Mouse (Mus musculus): ENCODE measurements around the gene Krt15.

The Krt15 gene

GRCm38 (mm10) chr11:100124901-100125300 is 10.8 kb downstream of the Krt15 start:
- DNase-seq (ENCODE audit: low read depth), result no peak

GRCm38 (mm10) chr11:100121466-100121865 is 14.3 kb downstream of the Krt15 start, which contains the start of gene Krt13:
TSS of gene Krt13 (minus strand) at chr11:100121566.
- DNase-seq (ENCODE audit: low read depth), result no peak

- DNase-seq (ENCODE audit: low read depth), result no peak
Observed at GRCm38 (mm10) chr11:100120331-100120730, 15.4 kb downstream of the Krt15 start.

GRCm38 (mm10) chr11:100113742-100114029 is 22.0 kb downstream of the Krt15 start:
- DNase-seq (ENCODE audit: low read depth), result no peak

- no peak for DNase-seq (ENCODE audit: low read depth)
Observed at GRCm38 (mm10) chr11:100112935-100113741, 22.6 kb downstream of the Krt15 start.

GRCm38 (mm10) chr11:100105576-100106122 is 30.1 kb downstream of the Krt15 start, which contains the start of gene Krt36:
TSS of gene Krt36 (minus strand) at chr11:100105626.
- DNase-seq (ENCODE audit: low read depth), result no peak

GRCm38 (mm10) chr11:100102693-100103429 is 32.9 kb downstream of the Krt15 start:
- no peak for DNase-seq (ENCODE audit: low read depth)

GRCm38 (mm10) chr11:100100391-100100790 is 35.3 kb downstream of the Krt15 start:
- DNase-seq (ENCODE audit: low read depth), result no peak

GRCm38 (mm10) chr11:100097819-100098218 is 37.9 kb downstream of the Krt15 start:
- DNase-seq (ENCODE audit: low read depth), result no peak

GRCm38 (mm10) chr11:100096141-100096540 is 39.6 kb downstream of the Krt15 start, which contains the start of gene Krt35:
TSS of gene Krt35 (minus strand) at chr11:100096241.
- no peak for DNase-seq (ENCODE audit: low read depth)

- DNase-seq (ENCODE audit: low read depth), result no peak
Observed at GRCm38 (mm10) chr11:100088378-100089025, 47.2 kb downstream of the Krt15 start.

- no peak for DNase-seq (ENCODE audit: low read depth)
Observed at GRCm38 (mm10) chr11:100087861-100088260, 47.9 kb downstream of the Krt15 start, which contains the start of gene Krt32. TSS of gene Krt32 (minus strand) at chr11:100088226.

Data from c-Kit-positive CD71-negative TER-119-negative erythroid progenitor cells, embryonic 14.5 days (primary cell).